Mouse (Mus musculus): ENCODE data around the gene Hoxb3.

Hoxb3 gene

GRCm38 (mm10) chr11:96352691-96353521 lies 29.8 kb downstream of the Hoxb3 start:
- DNase-seq (ENCODE audit: low spot score): no peak

GRCm38 (mm10) chr11:96353522-96353841 lies 30.4 kb downstream of the Hoxb3 start:
- DNase-seq (ENCODE audit: low spot score): no peak

DNA sequence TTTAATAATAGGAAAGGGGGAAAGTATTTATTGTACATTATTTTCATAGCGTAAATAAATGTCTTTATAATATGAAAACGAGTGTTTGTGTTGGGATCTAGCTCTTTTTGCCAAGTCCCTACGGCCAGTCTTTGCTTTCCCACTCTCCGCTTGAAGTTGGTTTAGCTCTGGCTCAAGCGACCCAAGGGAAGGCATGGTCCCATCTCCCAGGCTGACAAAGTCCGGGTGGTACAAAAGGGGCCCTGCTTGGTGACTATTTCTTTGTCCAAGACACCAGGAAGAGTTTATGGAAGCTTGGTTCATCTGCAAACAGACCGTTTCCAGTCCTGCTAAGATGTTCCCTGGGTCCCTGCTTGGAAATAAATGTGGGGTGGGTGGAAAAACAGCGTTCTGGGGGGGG lies 30.8 kb downstream of the Hoxb3 start:
- no peak for DNase-seq (ENCODE audit: low spot score)

DNA sequence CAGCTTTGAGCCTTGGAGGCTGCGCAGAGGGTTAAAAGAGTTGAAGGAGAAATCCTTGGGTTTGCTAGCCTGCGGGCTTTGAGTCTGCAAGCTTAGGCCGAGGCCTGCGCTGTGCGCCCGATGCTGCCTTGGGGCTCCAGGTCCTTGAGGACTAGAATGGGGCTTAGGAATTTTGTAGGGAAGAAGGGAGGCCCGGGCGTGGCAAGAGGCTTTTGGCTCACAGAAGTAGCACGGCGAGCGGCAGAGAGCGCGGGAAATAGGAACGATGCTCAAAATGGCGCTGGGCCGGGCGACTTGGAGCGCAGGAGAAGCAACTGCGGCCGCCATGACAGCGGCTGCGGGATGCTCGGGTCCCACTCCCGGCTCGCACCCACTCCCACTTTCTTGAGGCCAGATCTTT lies 31.2 kb downstream of the Hoxb3 start:
- DNase-seq (ENCODE audit: low spot score): no peak

DNA sequence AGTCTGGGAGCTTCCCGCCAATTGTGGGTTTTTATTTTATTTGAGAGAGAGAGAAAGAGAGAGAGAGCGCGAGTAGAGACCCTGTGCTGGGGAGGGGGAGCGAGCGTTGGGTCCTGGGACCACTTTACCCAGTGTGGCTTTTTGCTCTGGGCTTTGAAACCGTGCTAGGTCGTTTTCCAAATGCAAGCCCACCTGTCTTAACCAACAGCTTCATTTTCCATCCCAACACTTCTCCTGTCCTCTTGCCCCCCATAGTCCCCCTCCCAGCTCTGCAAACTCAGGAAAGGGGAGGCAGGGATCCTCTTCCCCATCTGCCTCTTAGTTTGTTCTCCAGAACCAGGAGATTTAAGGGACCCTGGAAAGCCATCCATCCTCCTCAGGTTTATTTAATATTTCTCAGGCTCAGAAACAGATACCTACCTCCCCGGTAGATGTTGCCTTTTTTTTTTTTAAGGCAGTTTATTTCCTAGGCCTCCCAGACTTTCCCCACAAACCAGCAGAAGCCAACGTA lies 31.7 kb downstream of the Hoxb3 start:
- DNase-seq (ENCODE audit: low spot score): no peak

- no peak for DNase-seq (ENCODE audit: low spot score)
These were observed 40.7 kb downstream of the Hoxb3 start for GRCm38 (mm10) chr11:96363807-96364206.

DNA sequence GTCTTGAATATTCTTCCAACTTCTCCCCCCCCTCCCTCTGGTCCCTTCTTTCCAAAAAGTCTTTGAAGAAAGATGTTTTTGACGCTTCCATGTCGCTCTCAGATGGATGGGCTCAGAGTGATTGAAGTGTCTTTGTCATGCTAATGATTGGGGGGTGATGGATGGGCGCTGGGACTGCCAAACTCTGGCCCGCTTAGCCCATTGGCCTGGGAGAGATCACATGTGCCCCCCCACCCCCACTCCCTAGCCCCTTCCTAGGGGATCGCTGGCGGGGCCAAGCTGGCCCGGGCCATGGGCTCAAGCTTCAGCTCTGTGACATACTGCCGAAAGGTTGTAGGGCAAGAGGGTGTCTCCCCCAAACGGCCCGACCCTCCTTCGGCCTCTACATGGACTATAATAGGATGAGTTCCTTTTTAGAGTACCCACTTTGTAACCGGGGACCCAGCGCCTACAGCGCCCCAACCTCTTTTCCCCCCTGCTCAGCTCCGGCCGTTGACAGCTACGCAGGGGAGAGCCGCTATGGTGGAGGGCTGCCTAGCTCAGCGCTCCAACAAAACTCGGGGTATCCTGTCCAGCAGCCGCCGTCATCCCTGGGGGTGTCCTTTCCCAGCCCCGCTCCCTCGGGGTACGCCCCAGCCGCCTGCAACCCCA lies 42.4 kb downstream of the Hoxb3 start, which contains the start of gene Hoxb1:
Gene Hoxb1 (plus strand): TSS at position 312 of the 651 bp plus-strand sequence.
- no peak for DNase-seq (ENCODE audit: low spot score)

- DNase-seq (ENCODE audit: low spot score): no peak
These were observed 43.2 kb downstream of the Hoxb3 start for GRCm38 (mm10) chr11:96366092-96367041.

- no peak for DNase-seq (ENCODE audit: low spot score)
These were observed 44.0 kb downstream of the Hoxb3 start for GRCm38 (mm10) chr11:96367141-96367540.

DNA sequence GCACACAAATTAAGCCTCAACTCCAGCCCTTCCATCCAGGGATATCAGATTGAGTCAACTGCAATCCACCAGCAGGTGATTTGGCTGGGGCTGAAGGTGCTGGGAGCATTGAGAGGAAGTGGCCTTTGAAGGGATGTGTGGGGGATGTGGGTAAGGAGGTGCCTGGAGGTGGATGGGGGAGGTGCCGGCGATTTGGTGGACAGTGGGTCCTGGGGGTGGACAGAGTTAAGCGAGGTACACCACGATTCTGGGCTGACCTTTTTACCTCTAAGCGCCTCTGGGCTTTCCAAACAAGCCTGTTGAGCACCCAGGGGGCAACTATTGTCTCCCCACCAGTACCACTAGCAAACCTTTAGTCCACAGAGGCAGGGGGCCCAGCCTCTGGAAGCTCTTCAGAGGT lies 45.6 kb downstream of the Hoxb3 start:
- DNase-seq (ENCODE audit: low spot score): no peak

DNA sequence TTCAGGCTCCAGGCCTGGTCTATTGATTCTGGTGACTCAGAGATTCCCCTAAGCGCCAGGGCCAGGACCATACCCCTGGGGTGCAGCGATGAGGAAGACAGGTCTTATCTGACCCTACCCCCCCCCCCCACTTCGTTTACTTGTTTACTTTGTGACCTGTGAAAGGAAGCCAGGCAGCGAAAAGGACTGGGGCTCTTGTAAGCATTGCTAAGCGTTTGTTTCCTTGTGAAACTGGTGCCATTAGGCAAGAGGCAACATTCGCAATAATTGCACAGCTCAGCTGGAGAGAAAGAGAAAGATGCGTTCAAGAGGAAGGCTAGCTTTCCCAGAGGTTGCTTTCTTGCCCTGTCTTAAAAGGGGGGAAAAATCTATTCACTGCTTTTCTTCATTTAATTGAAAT lies 46.0 kb downstream of the Hoxb3 start:
- no peak for DNase-seq (ENCODE audit: low spot score)

DNA sequence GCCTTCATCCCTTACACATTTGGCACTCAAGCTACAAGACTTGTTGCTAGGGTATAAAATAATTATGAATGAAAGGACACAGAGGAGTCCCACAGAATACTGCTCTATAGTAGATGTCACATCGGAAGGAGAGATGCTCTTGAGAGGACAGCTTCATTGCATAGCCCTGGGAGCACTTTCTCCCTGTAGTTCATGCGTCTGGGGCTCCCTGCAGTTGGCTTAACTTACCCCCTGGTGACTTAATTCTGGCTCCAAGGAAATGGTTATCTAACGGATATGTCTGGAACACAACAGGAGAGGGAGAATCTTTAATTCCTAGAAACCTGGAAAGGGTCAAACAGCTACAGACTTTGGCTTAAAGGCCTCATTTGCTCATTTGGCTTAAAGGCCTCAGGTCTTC lies 48.6 kb downstream of the Hoxb3 start:
- DNase-seq (ENCODE audit: low spot score): no peak

DNA sequence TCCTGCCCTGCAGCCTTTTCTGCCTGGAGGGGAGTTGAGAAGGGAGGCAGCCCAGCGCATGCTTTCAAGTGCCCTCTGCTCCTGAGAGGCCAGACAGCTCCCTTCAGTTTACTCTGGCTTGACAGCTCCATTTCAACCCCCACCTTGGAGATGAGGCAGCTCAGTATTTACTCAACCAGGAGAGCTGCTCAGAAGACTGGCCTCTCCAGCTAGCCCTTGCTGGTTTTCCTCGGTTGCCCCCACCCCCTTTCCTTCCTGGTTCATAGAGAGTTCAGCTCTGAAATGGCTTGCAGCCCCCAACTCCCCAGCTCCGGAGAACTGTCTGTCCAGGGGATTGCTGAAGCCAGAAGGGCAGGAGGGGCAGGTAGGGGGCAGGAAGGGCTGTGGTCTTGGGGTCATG lies 49.4 kb downstream of the Hoxb3 start:
- DNase-seq (ENCODE audit: low spot score): no peak

- DNase-seq (ENCODE audit: low spot score): no peak
These were observed 51.7 kb downstream of the Hoxb3 start for GRCm38 (mm10) chr11:96374810-96375209.

DNA sequence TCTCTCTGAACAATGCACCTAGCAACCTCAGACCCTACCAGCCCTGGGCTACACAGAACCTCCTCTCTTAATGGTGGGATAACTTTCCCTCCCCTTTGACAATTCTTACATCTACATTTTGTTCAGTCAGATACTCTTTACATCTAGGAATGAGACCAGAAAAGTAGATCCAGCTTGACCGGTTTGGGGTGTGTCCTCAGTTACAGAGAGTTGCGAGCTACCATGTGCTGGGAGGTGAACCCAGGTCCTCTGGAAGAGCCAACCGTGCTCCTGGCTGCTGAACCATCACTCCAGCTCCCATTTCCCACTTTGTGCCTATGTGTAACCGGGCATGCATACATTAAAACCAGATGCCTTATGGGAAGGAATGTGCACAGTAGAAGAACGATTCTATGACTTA lies 60.3 kb downstream of the Hoxb3 start:
- DNase-seq (ENCODE audit: low spot score): no peak

- no peak for DNase-seq (ENCODE audit: low spot score)
These were observed 64.5 kb downstream of the Hoxb3 start for GRCm38 (mm10) chr11:96387635-96388034.

- DNase-seq (ENCODE audit: low spot score): no peak
These were observed 73.9 kb downstream of the Hoxb3 start for GRCm38 (mm10) chr11:96396772-96397626.
